Mouse (Mus musculus): ENCODE data around the gene Cmtm2b.
"Not testable (repeated sequence)": the region's sequence is repeated elsewhere in the genome, so short reads cannot be mapped to it uniquely, and the experiment has no call there.

The Cmtm2b gene

GRCm38 (mm10) chr8:104321930-104322329, at the start of gene Cmtm2b:
Gene Cmtm2b (plus strand): TSS chr8:104322230.
- DNase-seq (ENCODE audit: low read depth, low spot score) = not testable (repeated sequence)

- not testable (repeated sequence) for DNase-seq (ENCODE audit: low read depth, low spot score)
Measured at GRCm38 (mm10) chr8:104293081-104293480, 28.9 kb upstream of the Cmtm2b start, which contains the start of gene Cmtm2a. Gene Cmtm2a (minus strand): TSS chr8:104293181.

GRCm38 (mm10) chr8:104294396-104294795, 27.6 kb upstream of the Cmtm2b start:
- no peak for DNase-seq (ENCODE audit: low read depth, low spot score)

GRCm38 (mm10) chr8:104301577-104301976, 20.5 kb upstream of the Cmtm2b start:
- not testable (repeated sequence) for DNase-seq (ENCODE audit: low read depth, low spot score)

GRCm38 (mm10) chr8:104302536-104302935, 19.5 kb upstream of the Cmtm2b start:
- not testable (repeated sequence) for DNase-seq (ENCODE audit: low read depth, low spot score)

- DNase-seq (ENCODE audit: low read depth, low spot score) = no peak
Measured at GRCm38 (mm10) chr8:104304962-104305361, 17.1 kb upstream of the Cmtm2b start.

- not testable (repeated sequence) for DNase-seq (ENCODE audit: low read depth, low spot score)
Measured at GRCm38 (mm10) chr8:104308341-104308740, 13.7 kb upstream of the Cmtm2b start.

GRCm38 (mm10) chr8:104309441-104310155, 12.4 kb upstream of the Cmtm2b start, which contains the start of the genes Gm45711 and Cmtm1:
Gene Gm45711 (minus strand): TSS chr8:104310081.
Gene Cmtm1 (minus strand): TSS chr8:104310145.
- DNase-seq (ENCODE audit: low read depth, low spot score) = peak; percentile 20

GRCm38 (mm10) chr8:104312023-104312422, 10.0 kb upstream of the Cmtm2b start:
- not testable (repeated sequence) for DNase-seq (ENCODE audit: low read depth, low spot score)

- peak; percentile 25 for DNase-seq (ENCODE audit: low read depth, low spot score)
Measured at GRCm38 (mm10) chr8:104313311-104313710, 8.7 kb upstream of the Cmtm2b start.

GRCm38 (mm10) chr8:104321267-104321666, 763 bp upstream of the Cmtm2b start, which contains the start of gene Gm11020:
Gene Gm11020 (plus strand): TSS chr8:104321567.
- DNase-seq (ENCODE audit: low read depth, low spot score) = not testable (repeated sequence)

GRCm38 (mm10) chr8:104332665-104333631, 10.9 kb downstream of the Cmtm2b start:
- no peak for DNase-seq (ENCODE audit: low read depth, low spot score)

- DNase-seq (ENCODE audit: low read depth, low spot score) = no peak
Measured at GRCm38 (mm10) chr8:104333786-104334185, 11.8 kb downstream of the Cmtm2b start.

- no peak for DNase-seq (ENCODE audit: low read depth, low spot score)
Measured at GRCm38 (mm10) chr8:104334196-104334595, 12.2 kb downstream of the Cmtm2b start.

- no peak for DNase-seq (ENCODE audit: low read depth, low spot score)
Measured at GRCm38 (mm10) chr8:104336806-104337205, 14.8 kb downstream of the Cmtm2b start.

GRCm38 (mm10) chr8:104337890-104338289, 15.9 kb downstream of the Cmtm2b start:
- DNase-seq (ENCODE audit: low read depth, low spot score) = no peak

GRCm38 (mm10) chr8:104339229-104339982, 17.4 kb downstream of the Cmtm2b start, which contains the start of gene Cmtm3:
Gene Cmtm3 (plus strand): TSS chr8:104339410.
- DNase-seq (ENCODE audit: low read depth, low spot score) = no peak

- no peak for DNase-seq (ENCODE audit: low read depth, low spot score)
Measured at GRCm38 (mm10) chr8:104339983-104340232, 17.9 kb downstream of the Cmtm2b start.

- peak; percentile 59 for DNase-seq (ENCODE audit: low read depth, low spot score)
Measured at GRCm38 (mm10) chr8:104340233-104341105, 18.4 kb downstream of the Cmtm2b start.

GRCm38 (mm10) chr8:104341106-104341561, 19.1 kb downstream of the Cmtm2b start:
- DNase-seq (ENCODE audit: low read depth, low spot score) = peak; percentile 62
